Mouse (Mus musculus): ENCODE data around the gene Svopl. TPM values are rescaled to one million over a fixed set of nuclear protein-coding genes. Genes with fewer than 3 reads are reported as not detected.

Gene Svopl
- not detected in 2 replicates for polyA plus RNA-seq (2012; ENCODE audit: insufficient read depth, insufficient read length, low replicate concordance, missing spikeins)

DNA sequence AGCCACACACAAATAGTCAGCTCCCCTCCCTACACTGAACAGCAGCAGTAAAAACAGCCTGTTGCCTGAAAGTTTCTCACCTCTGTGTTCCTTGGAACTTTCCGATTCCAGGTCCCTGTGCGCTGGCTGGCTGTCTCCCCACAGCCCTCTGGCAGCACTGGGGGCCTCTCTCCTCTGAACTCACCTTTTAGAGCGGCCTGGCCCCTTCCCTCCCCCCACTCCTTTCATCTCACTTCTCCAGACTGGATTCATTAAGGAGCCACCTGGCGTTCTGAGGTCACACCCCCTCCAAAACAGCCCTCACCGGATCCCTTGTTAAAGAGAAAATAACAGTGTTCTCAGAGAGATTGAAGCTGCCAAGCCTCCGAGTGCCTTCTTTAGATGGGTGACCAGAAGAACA lies at the start of gene Svopl:
Svopl (minus strand) TSS at position 159 of the 400 bp plus-strand sequence.
- TF ChIP-seq POLR2A (IDR thresholded peaks at IDR 0.05; ENCODE audit: insufficient read depth, low read depth, low read length) (no peak), CTCF (IDR thresholded peaks at IDR 0.05; ENCODE audit: insufficient read depth, low read depth, low read length) (no peak)
- WGBS, result 46% methylated on average over 6 of the region's 6 CpGs
- Histone ChIP-seq H3K4me3 (ENCODE audit: insufficient read depth, low read depth, low read length) (no peak within 1 kb of the TSS), H3K4me1 (ENCODE audit: control insufficient read depth, insufficient read depth, low read length) (peaks cover 3% of the 10 kb centered on the region), H3K27ac (ENCODE audit: insufficient read depth, low read depth, low read length) (no peak within 1 kb of the TSS)

DNA sequence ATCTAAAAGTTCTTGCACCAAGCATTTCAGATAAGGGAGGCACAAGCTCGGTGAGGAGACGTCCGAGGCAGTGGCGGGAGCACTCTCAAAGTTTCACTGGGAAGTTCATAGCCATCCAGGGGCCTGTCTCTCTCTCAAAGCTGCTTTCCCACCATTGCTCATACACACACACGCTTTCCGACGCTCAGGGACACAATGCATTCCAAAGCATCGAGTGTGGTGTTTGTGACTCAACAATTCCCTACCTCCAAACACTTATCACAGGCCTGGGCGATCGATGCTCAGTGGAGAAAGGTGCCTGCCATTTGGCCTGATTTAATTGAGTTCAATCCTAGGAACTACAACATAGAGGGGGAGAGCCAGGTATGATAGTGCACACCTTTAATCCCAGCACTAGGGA lies 47.9 kb upstream of the Svopl start:
- 92% methylated on average over 10 of the region's 10 CpGs for WGBS
- Histone ChIP-seq H3K4me3 (ENCODE audit: insufficient read depth, low read depth, low read length) (no peak overlapping the region), H3K27ac (ENCODE audit: insufficient read depth, low read depth, low read length) (no peak overlapping the region), H3K4me1 (ENCODE audit: control insufficient read depth, insufficient read depth, low read length) (no peaks in the 10 kb centered on the region)
- TF ChIP-seq CTCF (IDR thresholded peaks at IDR 0.05; ENCODE audit: insufficient read depth, low read depth, low read length) (no peak), POLR2A (IDR thresholded peaks at IDR 0.05; ENCODE audit: insufficient read depth, low read depth, low read length) (no peak)

DNA sequence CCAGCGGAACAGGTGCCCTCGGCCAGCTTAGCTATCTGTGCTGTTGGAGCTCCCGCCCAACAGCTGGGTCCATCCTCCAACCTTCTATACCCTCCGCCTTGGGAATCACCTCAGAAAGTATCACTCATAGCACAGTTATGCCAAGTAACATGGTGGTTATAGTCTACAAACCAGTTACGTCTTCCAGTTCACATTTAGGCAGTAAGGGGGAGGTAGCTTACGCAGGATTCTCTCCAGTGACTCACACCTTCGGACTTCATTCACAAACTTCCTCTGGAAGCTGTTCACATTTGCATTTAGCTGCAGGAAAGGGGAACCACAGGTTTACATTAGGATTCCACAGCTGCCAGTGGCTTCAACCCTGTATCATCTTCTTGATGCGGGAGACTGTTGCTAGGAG lies 45.7 kb upstream of the Svopl start:
- 87% methylated on average over 8 of the region's 8 CpGs for WGBS

DNA sequence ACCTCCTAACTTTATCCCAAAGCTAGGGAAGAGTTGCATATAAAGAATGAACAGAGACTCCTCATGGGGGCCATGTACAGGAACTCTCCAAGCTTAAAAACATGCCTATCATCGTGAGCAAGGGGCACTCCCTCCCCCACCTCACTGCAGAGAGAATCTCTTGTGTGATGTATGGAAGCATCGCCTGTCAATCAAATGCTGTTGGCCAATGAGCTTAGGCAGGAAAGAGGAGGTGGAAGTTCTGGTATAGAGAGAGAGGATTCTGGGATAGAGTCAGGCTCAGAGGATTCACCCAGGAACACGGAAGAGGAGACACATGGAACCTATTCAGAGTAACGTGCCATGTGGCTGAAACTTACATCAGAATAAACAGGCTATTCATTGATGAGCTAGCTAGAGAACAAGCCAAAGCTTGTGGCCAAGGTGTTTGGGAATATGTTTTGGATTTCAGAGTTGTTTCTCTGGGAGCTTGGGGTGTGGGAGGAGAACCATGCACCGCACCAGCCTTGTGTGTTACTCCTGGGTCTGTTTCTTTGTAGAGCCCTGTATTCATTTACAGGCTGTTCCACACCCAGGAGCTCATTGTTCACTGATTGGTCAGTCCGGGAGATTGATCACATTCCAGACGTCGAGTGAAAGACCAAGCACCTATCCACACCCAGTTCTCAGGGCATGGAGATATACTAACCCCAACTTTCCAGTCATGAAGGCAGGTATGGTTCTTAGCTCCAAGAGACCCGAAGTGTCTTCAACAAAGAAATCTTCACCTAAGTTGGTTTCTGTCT lies 40.6 kb upstream of the Svopl start:
- H3K4me1 ChIP-seq (ENCODE audit: control insufficient read depth, insufficient read depth, low read length), result no peaks in the 10 kb centered on the region
- TF ChIP-seq POLR2A (IDR thresholded peaks at IDR 0.05; ENCODE audit: insufficient read depth, low read depth, low read length) (no peak), CTCF (IDR thresholded peaks at IDR 0.05; ENCODE audit: insufficient read depth, low read depth, low read length) (no peak)
- WGBS, result 84% methylated on average over 9 of the region's 9 CpGs

More for the DNA sequence above, 45.7 kb upstream of the Svopl start:
- no peak for TF ChIP-seq POLR2A (IDR thresholded peaks at IDR 0.05; ENCODE audit: insufficient read depth, low read depth, low read length)
- no peak overlapping the region for H3K27ac ChIP-seq (ENCODE audit: insufficient read depth, low read depth, low read length)
- no peaks in the 10 kb centered on the region for H3K4me1 ChIP-seq (ENCODE audit: control insufficient read depth, insufficient read depth, low read length)
- H3K4me3 ChIP-seq (ENCODE audit: insufficient read depth, low read depth, low read length), result no peak overlapping the region

DNA sequence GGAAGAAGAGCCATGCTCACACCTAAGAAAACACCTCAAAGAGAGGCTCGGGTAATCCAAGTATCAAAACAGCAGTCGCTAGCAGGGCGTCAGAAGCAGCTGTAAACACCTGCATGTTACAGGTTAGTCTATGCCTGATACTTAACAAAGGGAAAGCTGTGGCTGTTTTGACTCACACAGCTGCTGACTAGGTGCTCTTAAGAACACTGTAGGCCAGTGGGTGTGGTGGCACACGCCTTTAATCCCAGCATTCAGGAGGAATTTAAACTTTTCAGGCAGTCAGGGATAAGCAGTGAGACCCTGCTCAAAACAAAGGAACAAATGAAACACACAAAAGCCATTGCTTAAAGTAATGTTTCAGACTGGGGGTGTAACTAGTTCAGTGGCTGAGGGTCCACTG lies 36.4 kb upstream of the Svopl start:
- TF ChIP-seq CTCF (IDR thresholded peaks at IDR 0.05; ENCODE audit: insufficient read depth, low read depth, low read length), result no peak
- no peak for TF ChIP-seq POLR2A (IDR thresholded peaks at IDR 0.05; ENCODE audit: insufficient read depth, low read depth, low read length)
- Histone ChIP-seq H3K4me1 (ENCODE audit: control insufficient read depth, insufficient read depth, low read length) (no peaks in the 10 kb centered on the region), H3K4me3 (ENCODE audit: insufficient read depth, low read depth, low read length) (no peak overlapping the region), H3K27ac (ENCODE audit: insufficient read depth, low read depth, low read length) (no peak overlapping the region)
- WGBS, result 61% methylated on average over 4 of the region's 4 CpGs

More for the DNA sequence above, 40.6 kb upstream of the Svopl start:
- Histone ChIP-seq H3K27ac (ENCODE audit: insufficient read depth, low read depth, low read length) (no peak overlapping the region), H3K4me3 (ENCODE audit: insufficient read depth, low read depth, low read length) (no peak overlapping the region)

GRCm38 (mm10) chr6:38081727-38082341 lies 35.0 kb upstream of the Svopl start:
- Histone ChIP-seq H3K27ac (ENCODE audit: insufficient read depth, low read depth, low read length) (no peak overlapping the region), H3K4me3 (ENCODE audit: insufficient read depth, low read depth, low read length) (no peak overlapping the region), H3K4me1 (ENCODE audit: control insufficient read depth, insufficient read depth, low read length) (no peaks in the 10 kb centered on the region)
- TF ChIP-seq POLR2A (IDR thresholded peaks at IDR 0.05; ENCODE audit: insufficient read depth, low read depth, low read length), result no peak
- no peak for TF ChIP-seq CTCF (IDR thresholded peaks at IDR 0.05; ENCODE audit: insufficient read depth, low read depth, low read length)
- 78% methylated on average over 11 of the region's 11 CpGs for WGBS

- Histone ChIP-seq H3K4me1 (ENCODE audit: control insufficient read depth, insufficient read depth, low read length) (no peaks in the 10 kb centered on the region), H3K27ac (ENCODE audit: insufficient read depth, low read depth, low read length) (no peak overlapping the region), H3K4me3 (ENCODE audit: insufficient read depth, low read depth, low read length) (no peak overlapping the region)
- 78% methylated on average over 4 of the region's 4 CpGs for WGBS
- TF ChIP-seq CTCF (IDR thresholded peaks at IDR 0.05; ENCODE audit: insufficient read depth, low read depth, low read length) (no peak), POLR2A (IDR thresholded peaks at IDR 0.05; ENCODE audit: insufficient read depth, low read depth, low read length) (no peak)
Observed at GRCm38 (mm10) chr6:38080364-38080763, 33.6 kb upstream of the Svopl start.

DNA sequence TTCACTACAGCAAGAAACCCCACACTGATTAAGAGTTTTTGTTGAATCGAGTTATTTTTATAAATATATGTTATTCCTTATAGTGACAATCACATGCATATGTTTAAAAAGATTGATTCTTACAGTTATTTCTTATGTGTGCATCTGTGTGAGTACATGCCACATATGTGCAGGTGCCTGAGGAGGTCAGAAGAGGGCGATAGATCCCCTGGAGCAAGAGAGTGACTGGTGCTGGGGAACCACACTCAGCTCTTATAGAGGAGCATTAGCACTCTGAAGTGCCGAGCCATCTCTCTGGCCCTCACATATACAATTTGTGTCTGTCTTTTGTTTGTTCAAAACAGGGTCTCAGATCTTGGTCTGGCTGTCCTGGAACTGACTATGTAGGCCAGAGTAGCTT lies 26.8 kb upstream of the Svopl start:
- Histone ChIP-seq H3K4me3 (ENCODE audit: insufficient read depth, low read depth, low read length) (no peak overlapping the region), H3K4me1 (ENCODE audit: control insufficient read depth, insufficient read depth, low read length) (no peaks in the 10 kb centered on the region), H3K27ac (ENCODE audit: insufficient read depth, low read depth, low read length) (no peak overlapping the region)
- TF ChIP-seq POLR2A (IDR thresholded peaks at IDR 0.05; ENCODE audit: insufficient read depth, low read depth, low read length) (no peak), CTCF (IDR thresholded peaks at IDR 0.05; ENCODE audit: insufficient read depth, low read depth, low read length) (no peak)
- 91% methylated on average over 3 of the region's 3 CpGs for WGBS

- TF ChIP-seq CTCF (IDR thresholded peaks at IDR 0.05; ENCODE audit: insufficient read depth, low read depth, low read length) (no peak), POLR2A (IDR thresholded peaks at IDR 0.05; ENCODE audit: insufficient read depth, low read depth, low read length) (no peak)
- 84% methylated on average over 5 of the region's 5 CpGs for WGBS
- no peaks in the 10 kb centered on the region for H3K4me1 ChIP-seq (ENCODE audit: control insufficient read depth, insufficient read depth, low read length)
- H3K27ac ChIP-seq (ENCODE audit: insufficient read depth, low read depth, low read length), result no peak overlapping the region
- no peak overlapping the region for H3K4me3 ChIP-seq (ENCODE audit: insufficient read depth, low read depth, low read length)
Observed at GRCm38 (mm10) chr6:38072137-38072796, 25.5 kb upstream of the Svopl start.

Measured in olfactory bulb, adult 2 months (tissue).